Mouse (Mus musculus) MEL (cell line): ENCODE data around the gene Klhl36. TPM values are rescaled to one million over a fixed set of nuclear protein-coding genes. Genes with fewer than 3 reads are reported as not detected.
A peak's percentile ranks its signal among the peaks of the same experiment; 100 is the strongest.

Experiments used
- DNase-seq: peaks from one replicate; pipeline ENCODE4 v3.0.0; 2011; ENCODE audit warnings: low read depth, low spot score
- H3K27ac ChIP-seq: 2 replicates; pipeline ENCODE4 v1.5.1; 2012; ENCODE audit warnings: low read depth, mild to moderate bottlenecking, control low read depth, low read length, moderate library complexity; ENCODE audit not compliant: control insufficient read depth
- H3K27me3 ChIP-seq, 2 experiments: fragments of 150-350 bp in 1 of 2; sonication (generic) in 1 of 2; 2 replicates each; pipeline ENCODE4 v1.6.1; 2012; ENCODE audit warnings: low read length in 2 of 2, mild to moderate bottlenecking in 2 of 2, improper control_type of control experiment in 1 of 2, moderate library complexity in 1 of 2; ENCODE audit not compliant: insufficient read depth in 2 of 2, control insufficient read depth in 1 of 2
- H3K36me3 ChIP-seq, 2 experiments: 2 replicates each; pipeline ENCODE4 v1.6.1; 2012 to 2014; ENCODE audit warnings: low read length in 2 of 2, improper control_type of control experiment in 1 of 2, inconsistent platforms in 1 of 2, mild to moderate bottlenecking in 1 of 2; ENCODE audit not compliant: insufficient read depth in 2 of 2, control insufficient read depth in 1 of 2
- H3K4me1 ChIP-seq, 2 experiments: fragments of 150-350 bp in 1 of 2; sonication (generic) in 1 of 2; 2 replicates each; pipeline ENCODE4 v1.6.1; 2012; ENCODE audit warnings: low read length in 2 of 2, improper control_type of control experiment in 1 of 2, mild to moderate bottlenecking in 1 of 2; ENCODE audit not compliant: insufficient read depth in 2 of 2, control insufficient read depth in 1 of 2
- H3K4me3 ChIP-seq, 2 experiments: fragments of 150-350 bp in 1 of 2; sonication (generic) in 1 of 2; 2 replicates each; pipeline ENCODE4 v1.5.1; 2012; ENCODE audit warnings: low read depth in 2 of 2, low read length in 2 of 2, mild to moderate bottlenecking in 2 of 2, moderate library complexity in 2 of 2, control low read depth in 1 of 2, improper control_type of control experiment in 1 of 2; ENCODE audit not compliant: control insufficient read depth in 1 of 2, insufficient read depth in 1 of 2
- H3K79me2 ChIP-seq: 2 replicates; pipeline ENCODE4 v1.6.1; 2012; ENCODE audit warnings: mild to moderate bottlenecking, low read length, moderate library complexity; ENCODE audit not compliant: control insufficient read depth, poor library complexity, insufficient read depth
- H3K9ac ChIP-seq: 2 replicates; pipeline ENCODE4 v1.6.1; 2012; ENCODE audit warnings: low read depth, mild to moderate bottlenecking, control low read depth, low read length, moderate library complexity; ENCODE audit not compliant: control insufficient read depth, poor library complexity, severe bottlenecking
- H3K9me3 ChIP-seq: fragments of 150-350 bp; sonication (generic); replicated peaks from 2 replicates; pipeline ENCODE4 v1.6.1; 2012; ENCODE audit warnings: mild to moderate bottlenecking, low read length, improper control_type of control experiment, moderate library complexity; ENCODE audit not compliant: insufficient read depth
- CHD2 ChIP-seq: IDR thresholded peaks from 2 replicates; pipeline ENCODE4 v1.6.1; 2011; ENCODE audit warnings: low read length, improper control_type of control experiment
- E2F4 ChIP-seq: IDR thresholded peaks from 2 replicates; pipeline ENCODE4 v1.6.1; 2011; ENCODE audit warnings: low read depth, low read length, improper control_type of control experiment, borderline replicate concordance
- ELF1 ChIP-seq: IDR thresholded peaks from 2 replicates; pipeline ENCODE4 v1.6.1; 2014; ENCODE audit warnings: low read depth, mild to moderate bottlenecking, inconsistent platforms, low read length, improper control_type of control experiment, moderate library complexity
- GATA1 ChIP-seq: IDR thresholded peaks from 2 replicates; pipeline ENCODE4 v1.6.1; 2011; ENCODE audit warnings: low read depth, low read length, improper control_type of control experiment
- HCFC1 ChIP-seq: IDR thresholded peaks from 2 replicates; pipeline ENCODE4 v1.6.1; 2012; ENCODE audit warnings: low read depth, mild to moderate bottlenecking, inconsistent platforms, low read length, improper control_type of control experiment, moderate library complexity
- KAT2A ChIP-seq: conservative IDR thresholded peaks from 2 replicates; pipeline ENCODE4 v1.6.1; 2012; ENCODE audit warnings: low read depth, low read length, improper control_type of control experiment, inconsistent platforms
- MAFK ChIP-seq: IDR thresholded peaks from 2 replicates; pipeline ENCODE4 v1.6.1; 2011; ENCODE audit warnings: low read depth, mild to moderate bottlenecking, low read length, improper control_type of control experiment, borderline replicate concordance
- MAZ ChIP-seq: IDR thresholded peaks from 2 replicates; pipeline ENCODE4 v1.6.1; 2012; ENCODE audit warnings: low read depth, mild to moderate bottlenecking, inconsistent platforms, low read length, improper control_type of control experiment
- MEF2A ChIP-seq: IDR thresholded peaks from 2 replicates; pipeline ENCODE4 v1.6.1; 2014; ENCODE audit warnings: low read depth, mild to moderate bottlenecking, inconsistent platforms, low read length, improper control_type of control experiment; ENCODE audit not compliant: poor library complexity, insufficient replicate concordance, severe bottlenecking; ENCODE audit errors: extremely low read depth
- MXI1 ChIP-seq: IDR thresholded peaks from 2 replicates; pipeline ENCODE4 v1.6.1; 2011; ENCODE audit warnings: mild to moderate bottlenecking, low read depth, low read length, improper control_type of control experiment
- MYB ChIP-seq: IDR thresholded peaks from 2 replicates; pipeline ENCODE4 v1.6.1; 2011; ENCODE audit warnings: mild to moderate bottlenecking, low read depth, low read length, improper control_type of control experiment
- MYC ChIP-seq: IDR thresholded peaks from 2 replicates; pipeline ENCODE4 v1.6.1; 2011; ENCODE audit warnings: low read depth, mild to moderate bottlenecking, low read length, improper control_type of control experiment, moderate library complexity
- POLR2AphosphoS2 ChIP-seq: IDR thresholded peaks from 2 replicates; pipeline ENCODE4 v1.6.1; 2011; ENCODE audit warnings: low read length, improper control_type of control experiment
- POLR2AphosphoS5 ChIP-seq: IDR thresholded peaks from 2 replicates; pipeline ENCODE4 v1.6.1; 2012; ENCODE audit warnings: low read depth, borderline replicate concordance, mild to moderate bottlenecking, inconsistent platforms, low read length, moderate library complexity, mixed read lengths
- RAD21 ChIP-seq: IDR thresholded peaks from 2 replicates; pipeline ENCODE4 v1.6.1; 2011; ENCODE audit warnings: mild to moderate bottlenecking, low read depth, low read length, improper control_type of control experiment
- TAL1 ChIP-seq: IDR thresholded peaks from 2 replicates; pipeline ENCODE4 v1.6.1; 2012; ENCODE audit warnings: mild to moderate bottlenecking, inconsistent platforms, low read length, moderate library complexity, mixed read lengths
- TBP ChIP-seq: IDR thresholded peaks from 2 replicates; pipeline ENCODE4 v1.8.0; 2011; ENCODE audit warnings: low read depth, low read length, improper control_type of control experiment
- USF1 ChIP-seq: IDR thresholded peaks from 2 replicates; pipeline ENCODE4 v1.6.1; 2014; ENCODE audit warnings: low read depth, mild to moderate bottlenecking, inconsistent platforms, low read length, improper control_type of control experiment, moderate library complexity
- USF2 ChIP-seq, 2 experiments: IDR thresholded peaks; 2 replicates each; pipeline ENCODE4 v1.6.1; 2011 to 2012; ENCODE audit warnings: improper control_type of control experiment in 2 of 2, low read length in 2 of 2, borderline replicate concordance in 1 of 2, inconsistent platforms in 1 of 2, low read depth in 1 of 2, mild to moderate bottlenecking in 1 of 2; ENCODE audit not compliant: insufficient read depth in 1 of 2
- ZC3H11A ChIP-seq: IDR thresholded peaks from 2 replicates; pipeline ENCODE4 v1.6.1; 2012; ENCODE audit warnings: low read depth, mild to moderate bottlenecking, inconsistent platforms, low read length, improper control_type of control experiment
- ZKSCAN1 ChIP-seq: IDR thresholded peaks from 2 replicates; pipeline ENCODE4 v1.6.1; 2012; ENCODE audit warnings: low read depth, mild to moderate bottlenecking, inconsistent platforms, low read length, improper control_type of control experiment, moderate library complexity
- polyA plus RNA-seq, 2 experiments: library from polyadenylated mRNA; stranded (reverse) in 1 of 2; unstranded in 1 of 2; fragments of >175 nt in 1 of 2; fragments of >200 nt in 1 of 2; gene quantifications; 2 replicates each; pipeline versions ENCODE4 v1.2.1 to v1.2.4; 2012; ENCODE audit warnings: low replicate concordance in 2 of 2, low read depth in 1 of 2; ENCODE audit not compliant: insufficient read length in 2 of 2, insufficient read depth in 1 of 2, missing spikeins in 1 of 2
- total RNA-seq: library from RNA; depleted of rRNA; stranded (reverse); fragments of 300-350 nt; gene quantifications from 2 replicates; pipeline ENCODE4 v1.2.3, GENCODE M21; 2012

Gene Klhl36
- total and polyA plus RNA-seq, 3 experiments: 4.6 to 6.6 TPM; not detected in 1

DNA sequence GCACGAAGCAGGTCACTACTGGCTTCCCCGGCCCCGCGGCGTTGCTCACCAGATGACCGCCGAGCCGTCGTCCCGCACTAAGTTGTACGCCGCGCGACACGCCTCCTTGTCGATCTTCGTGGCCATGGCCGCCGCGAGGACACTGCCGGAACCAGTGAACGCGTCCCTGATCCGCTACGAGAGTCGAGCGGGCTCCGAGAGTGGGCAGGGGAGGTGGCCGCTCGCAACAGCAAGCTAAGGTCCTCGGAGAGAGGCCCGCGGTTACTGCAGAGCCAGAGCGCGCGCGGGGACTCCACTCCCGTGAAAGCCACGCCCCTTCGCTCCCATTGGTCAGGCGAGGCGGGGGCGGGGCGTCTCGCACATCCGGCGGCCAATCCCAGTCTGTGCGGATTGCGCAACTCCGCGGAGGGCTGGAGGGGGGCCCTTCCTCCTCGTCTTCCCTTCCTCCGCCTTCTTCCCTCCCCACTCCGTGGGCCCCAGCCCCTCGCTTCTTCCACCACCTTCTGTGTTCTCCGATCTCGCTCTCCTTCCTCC is 21.7 kb upstream of the Klhl36 start, which contains the start of gene Cotl1 (continued):
- TF ChIP-seq MAFK (no peak), E2F4 (no peak), MXI1 (peak; percentile 41; the same call in 1 of the 2 replicates), KAT2A (no peak), RAD21 (no peak), MYB (no peak), TBP (peak; percentile 85), GATA1 (no peak), ZKSCAN1 (no peak), ELF1 (peak; percentile 49; the same call in 1 of the 2 replicates), POLR2AphosphoS5 (no peak), ZC3H11A (no peak), MAZ (peak; percentile 98), HCFC1 (no peak; the same call in 1 of the 2 replicates), MYC (no peak), TAL1 (no peak)

DNA sequence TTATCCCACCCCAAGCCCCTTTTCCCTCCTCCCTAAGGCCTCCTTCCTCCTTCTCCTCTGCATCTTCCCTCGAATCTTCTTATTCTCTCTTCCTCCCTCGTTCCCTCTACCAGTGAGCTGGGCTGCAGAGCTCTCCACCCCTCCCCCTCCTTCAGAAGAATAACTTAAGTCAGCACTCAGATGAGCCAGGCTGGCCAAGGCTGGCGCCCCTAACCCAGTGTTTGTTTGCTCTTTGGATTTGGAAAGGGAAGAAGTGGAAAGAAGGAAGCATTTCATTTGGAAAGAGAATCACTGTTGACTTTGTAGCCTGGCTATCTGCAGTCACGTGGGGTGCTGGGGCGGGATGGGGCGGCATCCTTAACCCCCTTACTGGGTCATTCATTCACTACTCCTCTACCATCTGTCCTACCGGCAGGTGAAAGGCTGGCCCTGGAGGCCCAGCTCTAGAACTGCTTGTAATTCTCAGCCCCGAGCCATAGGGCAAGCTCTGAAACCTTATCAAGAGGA is 21.1 kb upstream of the Klhl36 start:
- peak; percentile 43 for DNase-seq
- H3K27ac ChIP-seq: peak overlapping the region; percentile 38; the same call in 1 of the 2 replicates
- peak overlapping the region; percentile 73 for H3K9ac ChIP-seq
- peaks cover 1% of the 10 kb centered on the region; the same call in 1 of the 2 replicates for H3K79me2 ChIP-seq
- peaks cover 6 to 11% of the 10 kb centered on the region in 2 experiments; a peak in 3 of 4 replicates for H3K4me1 ChIP-seq
- no peaks in the 10 kb centered on the region for H3K9me3 ChIP-seq
- peaks cover 8 to 10% of the 10 kb centered on the region in 2 experiments for H3K27me3 ChIP-seq
- TF ChIP-seq USF2 (IDR thresholded peaks at IDR 0.05; ENCODE audit: borderline replicate concordance in 1 of 2, insufficient read depth in 1 of 2, low read depth in 1 of 2, low read length in 2 of 2) (0 out of 4 replicates have a peak, but pooled peaks of 1 of the 2 experiments have one; percentile 29), POLR2AphosphoS2 (no peak), E2F4 (no peak), KAT2A (no peak), MYC (no peak), RAD21 (no peak), CHD2 (no peak), USF1 (peak; percentile 83), MEF2A (no peak)
- H3K4me3 ChIP-seq: peak overlapping the region; percentile 84 to 88
- peaks cover 0 to 4% of the 10 kb centered on the region in 2 experiments; a peak in 2 of 4 replicates for H3K36me3 ChIP-seq
